Mouse (Mus musculus): ENCODE measurements around the gene Ythdf1.

The Ythdf1 gene

DNA sequence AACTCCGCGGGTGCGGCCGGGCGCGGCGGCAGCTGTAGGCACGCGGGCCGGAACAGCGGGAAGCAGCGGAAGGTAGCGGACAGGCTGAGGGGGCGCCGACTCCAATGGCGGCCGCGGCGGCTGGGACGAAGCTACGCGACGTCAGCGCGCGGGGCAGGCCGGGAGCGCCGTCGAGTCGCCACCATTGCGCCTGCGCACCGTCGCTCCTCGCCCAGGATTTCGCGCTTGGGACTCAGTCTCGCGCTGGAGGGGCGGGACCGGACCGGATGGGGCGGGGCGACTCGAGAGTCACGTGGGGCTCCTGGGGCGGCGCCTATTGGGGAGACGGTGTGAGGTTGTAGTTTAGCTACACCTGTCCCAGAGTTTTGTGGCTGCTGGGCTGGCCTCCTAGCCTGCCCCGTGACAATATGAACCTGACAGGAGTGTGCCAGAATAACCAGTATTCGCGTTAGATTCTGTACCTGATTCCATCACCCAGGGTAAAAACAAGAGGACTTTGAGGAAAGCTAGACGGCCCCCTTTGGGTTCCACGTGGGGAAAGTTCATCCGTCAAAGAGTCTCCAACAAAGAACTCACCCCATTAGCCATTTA lies at the start of gene Ythdf1:
TSS of gene Ythdf1 (minus strand) at position 140 of the 591 bp plus-strand sequence.
- peak; percentile 98 for DNase-seq

DNA sequence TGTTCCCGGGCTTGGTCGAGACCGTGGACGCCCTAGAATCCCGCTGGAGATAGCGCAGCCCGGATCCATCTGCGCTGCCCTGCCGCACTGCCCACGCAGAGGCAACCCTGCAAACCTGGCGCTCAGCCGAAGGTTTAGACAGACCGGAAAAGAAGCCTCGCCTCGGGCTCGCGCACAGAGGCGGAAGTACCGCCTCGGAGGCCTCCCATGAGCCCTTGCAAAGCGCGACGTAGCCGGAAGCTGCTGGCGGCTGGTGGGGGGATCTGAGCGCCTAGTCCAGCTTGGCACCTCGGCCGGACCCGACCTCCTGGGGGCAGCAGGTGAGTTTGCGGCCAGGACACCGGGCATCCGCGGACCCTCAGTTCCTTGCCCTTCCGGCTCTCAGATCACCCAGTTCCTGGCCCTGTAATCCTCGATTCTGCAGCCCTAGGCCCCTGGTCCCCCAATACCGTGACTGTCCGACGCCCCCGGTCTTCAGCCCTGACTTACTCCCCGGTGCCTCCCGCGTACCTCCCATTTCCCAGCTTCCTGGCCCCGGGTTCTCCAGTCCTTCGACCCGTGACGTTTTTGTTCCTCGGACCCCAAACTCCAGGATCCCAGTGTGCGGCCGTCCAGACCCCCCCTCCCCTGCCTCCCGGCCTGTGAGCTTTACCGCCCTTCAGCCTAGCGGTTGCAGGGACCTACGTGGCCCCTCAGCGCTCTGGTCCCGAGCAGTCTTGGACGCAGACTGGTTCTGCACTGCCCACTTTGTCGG lies 46.4 kb upstream of the Ythdf1 start, which contains the start of gene Arfgap1:
TSS of gene Arfgap1 (plus strand) at position 216 of the 754 bp plus-strand sequence.
- peak; percentile 96 for DNase-seq

DNA sequence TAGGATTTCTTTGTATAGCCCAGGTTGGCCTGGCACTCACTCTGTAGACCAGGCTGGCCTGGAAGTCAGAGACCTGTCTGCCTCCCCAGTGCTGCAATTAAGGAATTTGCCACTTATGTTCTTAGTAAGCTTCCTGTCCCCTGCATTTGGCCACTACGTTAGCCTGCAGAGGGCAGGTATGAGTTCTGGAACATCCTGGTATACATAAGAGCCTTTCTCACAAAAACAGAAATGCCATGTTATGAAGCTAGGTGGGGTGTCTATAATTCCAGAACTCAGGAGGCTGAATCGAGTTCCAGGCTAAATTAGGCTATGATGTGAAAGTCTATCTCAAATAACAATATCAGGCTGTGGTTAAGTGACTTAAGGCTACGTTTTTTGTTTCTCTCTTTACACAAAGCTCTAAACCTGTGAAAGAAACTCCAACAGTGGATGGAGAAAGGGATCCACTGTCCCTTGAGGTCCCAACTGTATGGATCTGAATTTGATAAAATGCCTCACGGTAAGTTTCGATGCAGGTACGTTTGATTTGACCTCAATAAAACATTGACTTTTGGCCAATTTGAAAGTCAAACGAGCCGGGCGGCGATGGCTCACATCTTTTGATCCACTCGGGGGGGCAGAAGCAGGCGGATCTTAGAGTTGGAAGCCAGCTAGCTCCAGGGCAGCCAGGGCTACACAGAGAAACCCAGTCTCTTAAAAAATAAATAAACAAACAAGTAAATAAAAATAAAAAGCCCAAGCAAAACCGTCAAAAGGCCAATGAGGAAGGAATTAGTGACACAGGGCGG lies 45.5 kb upstream of the Ythdf1 start:
- DNase-seq, result peak; percentile 49

DNA sequence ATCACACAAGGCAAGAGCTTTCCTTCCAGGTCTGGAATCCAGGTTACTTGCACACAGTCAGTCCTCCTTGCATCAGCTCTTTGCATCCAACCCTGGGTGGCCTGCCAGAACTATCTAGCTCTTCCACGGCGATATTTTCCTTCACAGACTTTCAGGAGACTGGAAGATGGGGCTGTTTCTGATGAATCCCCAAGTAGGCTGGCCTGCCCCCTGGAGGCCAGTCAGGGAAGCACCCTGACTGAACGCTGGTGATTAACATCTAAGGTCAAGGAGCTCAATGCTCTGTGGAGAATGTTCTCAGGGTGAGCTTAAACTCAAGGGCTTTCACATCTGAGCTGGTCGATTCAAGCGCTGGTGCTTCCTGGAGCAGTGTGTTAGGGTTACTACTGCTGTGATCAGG lies 43.2 kb upstream of the Ythdf1 start:
- DNase-seq, result peak; percentile 61

DNA sequence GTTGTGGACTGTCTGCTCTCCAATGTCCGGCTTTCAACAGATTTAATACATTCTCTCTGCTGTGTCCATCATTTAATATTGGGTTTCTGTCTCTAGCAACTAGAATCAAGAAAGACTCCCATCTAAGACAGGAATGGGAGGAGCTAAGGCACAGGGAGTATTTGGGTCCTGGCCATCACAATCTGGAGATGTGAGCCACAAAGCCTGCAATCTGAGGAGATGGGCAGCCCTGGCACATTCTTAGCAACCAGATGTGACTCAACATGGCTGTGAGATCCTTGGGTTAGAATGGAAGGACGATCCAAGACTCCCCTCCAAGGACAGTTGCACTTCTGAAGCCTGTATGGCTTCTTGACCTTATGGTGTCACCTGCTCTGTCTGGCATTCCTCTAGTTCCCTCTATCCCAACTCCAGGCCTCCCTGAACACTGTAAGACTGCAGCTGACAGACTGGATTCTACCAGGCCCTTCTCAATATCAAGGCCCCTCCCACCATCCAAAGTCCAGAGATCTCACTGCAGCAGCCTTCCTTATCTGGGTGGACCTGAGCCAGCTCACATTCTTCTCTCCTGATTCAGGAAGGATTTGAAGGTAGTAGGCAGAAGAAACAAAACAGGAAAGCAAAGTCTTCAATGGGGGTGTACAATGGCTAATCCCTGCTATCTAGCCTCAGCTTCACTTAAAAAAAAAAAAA lies 42.0 kb upstream of the Ythdf1 start:
- no peak for DNase-seq

DNA sequence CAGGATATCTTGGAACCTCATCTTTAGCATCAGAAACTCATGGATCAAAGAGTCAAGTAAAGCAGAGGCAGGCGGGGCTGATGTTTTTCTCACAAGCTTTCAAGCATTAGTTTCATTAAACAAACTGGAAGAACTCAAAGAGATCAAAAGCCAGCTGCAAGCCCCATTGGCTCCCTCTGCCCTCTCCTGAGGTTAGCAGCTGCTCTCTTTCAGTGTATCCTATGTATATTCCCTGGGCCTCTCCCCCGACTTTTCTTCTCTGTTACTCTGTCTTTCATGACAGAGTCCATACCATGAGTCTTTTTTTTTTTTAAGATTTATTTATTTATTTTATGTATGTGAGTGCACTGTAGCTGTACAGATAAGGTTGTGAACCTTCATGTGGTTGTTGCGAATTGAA lies 39.4 kb upstream of the Ythdf1 start:
- no peak for DNase-seq

DNA sequence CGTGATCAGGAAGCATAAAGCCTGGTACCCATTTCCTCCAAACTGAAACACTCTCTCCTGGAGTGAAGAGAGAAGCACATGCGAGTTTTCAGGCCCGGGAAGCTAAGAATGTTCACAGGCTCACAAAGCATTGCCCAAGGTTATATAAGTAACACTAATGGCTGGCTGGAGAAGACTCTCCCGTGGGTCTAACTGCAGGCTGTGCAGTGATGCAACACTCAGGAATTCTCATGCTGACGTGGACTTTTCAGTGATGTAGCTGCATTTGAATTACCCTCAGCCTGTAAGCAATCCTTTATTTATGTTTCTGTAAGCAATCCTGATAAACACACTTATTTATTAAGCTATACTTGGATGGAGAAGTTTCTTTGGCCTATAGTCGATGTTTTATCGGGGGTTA lies 38.9 kb upstream of the Ythdf1 start:
- DNase-seq, result no peak

DNA sequence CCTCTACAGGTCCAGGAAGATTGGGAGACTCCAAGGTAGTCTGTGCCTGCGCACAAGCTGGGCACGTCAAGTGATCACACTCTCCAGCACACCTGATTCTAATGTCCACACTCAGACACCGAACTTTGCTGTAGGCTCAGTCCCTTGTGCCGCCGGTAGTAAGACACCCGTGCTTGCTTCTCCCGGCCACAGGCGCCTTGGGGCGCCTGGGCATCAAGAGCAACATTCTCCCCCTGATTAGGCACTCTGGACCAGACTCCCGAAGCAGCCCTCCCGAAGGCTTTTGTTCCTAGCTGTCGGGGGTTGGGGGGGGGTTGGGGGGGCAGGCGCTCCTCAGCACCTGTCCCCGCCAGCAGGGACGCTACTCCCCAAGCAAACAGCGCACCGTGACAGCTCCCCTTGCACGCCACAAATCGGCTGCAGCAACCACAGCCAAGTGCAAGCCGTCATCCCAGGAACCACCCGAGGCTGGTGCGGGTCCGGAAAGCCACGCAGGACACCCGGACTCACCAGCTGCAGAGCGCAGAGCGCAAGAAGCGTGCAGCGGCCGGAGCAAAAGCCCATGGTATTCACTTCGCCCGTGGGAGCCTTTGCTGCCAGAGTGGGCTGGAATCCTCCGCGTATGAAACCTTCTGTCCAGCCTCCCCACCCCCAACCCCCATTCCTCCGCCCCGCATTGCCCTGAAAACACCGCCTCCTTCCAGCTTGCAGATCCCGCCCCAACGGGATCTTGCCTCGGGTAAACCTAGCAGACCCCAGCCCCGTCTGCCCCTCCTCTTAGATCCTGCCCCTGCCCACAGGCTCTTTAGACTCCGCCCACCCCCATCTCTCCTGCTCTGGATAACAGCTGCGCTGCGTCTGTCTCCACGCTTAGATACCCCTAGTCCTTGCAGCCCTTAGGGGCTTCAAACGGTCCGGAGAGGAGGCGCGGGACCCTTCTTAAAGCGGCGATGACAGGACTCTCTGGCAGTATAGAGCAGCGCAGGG lies 33.6 kb upstream of the Ythdf1 start, which contains the start of gene Nkain4:
TSS of gene Nkain4 (minus strand) at position 639 of the 987 bp plus-strand sequence.
- DNase-seq, result peak; percentile 46

DNA sequence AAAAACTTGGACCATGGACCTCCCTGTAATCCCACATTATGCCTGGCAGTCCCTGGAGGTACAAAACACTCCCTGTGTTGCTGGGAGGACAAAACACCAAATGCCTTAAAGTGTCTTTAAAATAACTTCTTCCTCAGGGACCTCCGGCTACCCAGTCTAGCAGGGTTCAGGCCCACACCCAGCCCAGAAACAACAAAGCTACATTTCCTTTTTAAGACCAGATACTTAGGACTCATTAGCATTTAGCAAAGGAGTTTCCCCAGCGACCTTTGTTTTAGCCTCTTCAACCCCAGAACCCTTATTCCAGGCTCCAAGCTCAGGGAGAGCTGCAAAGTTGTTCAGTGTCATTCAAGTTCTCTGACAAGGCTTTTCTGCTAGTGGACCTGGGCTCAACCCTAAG lies 32.9 kb upstream of the Ythdf1 start:
- no peak for DNase-seq

DNA sequence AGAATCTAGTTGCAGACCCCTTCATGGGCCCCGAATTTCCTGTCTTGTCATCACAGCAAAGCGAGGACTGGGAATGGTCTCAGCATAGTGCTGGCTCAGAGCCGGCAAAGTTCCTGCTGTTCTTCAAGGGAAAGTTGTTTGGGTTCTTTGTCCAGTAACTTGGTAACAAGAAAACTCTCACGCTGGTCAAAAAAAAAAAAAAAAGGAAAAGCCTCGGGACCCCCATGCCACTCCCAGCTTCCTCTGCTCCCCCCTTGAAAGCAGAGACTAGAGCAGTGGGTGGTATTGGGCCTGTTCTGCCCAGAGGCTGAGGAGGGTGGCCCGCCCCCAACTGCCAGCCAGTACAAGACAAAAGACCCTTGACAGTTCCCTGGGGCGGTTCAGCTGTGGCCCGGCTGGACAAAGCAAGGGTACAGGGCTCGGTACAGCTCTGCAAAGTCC lies 32.0 kb upstream of the Ythdf1 start:
- peak; percentile 38 for DNase-seq

DNA sequence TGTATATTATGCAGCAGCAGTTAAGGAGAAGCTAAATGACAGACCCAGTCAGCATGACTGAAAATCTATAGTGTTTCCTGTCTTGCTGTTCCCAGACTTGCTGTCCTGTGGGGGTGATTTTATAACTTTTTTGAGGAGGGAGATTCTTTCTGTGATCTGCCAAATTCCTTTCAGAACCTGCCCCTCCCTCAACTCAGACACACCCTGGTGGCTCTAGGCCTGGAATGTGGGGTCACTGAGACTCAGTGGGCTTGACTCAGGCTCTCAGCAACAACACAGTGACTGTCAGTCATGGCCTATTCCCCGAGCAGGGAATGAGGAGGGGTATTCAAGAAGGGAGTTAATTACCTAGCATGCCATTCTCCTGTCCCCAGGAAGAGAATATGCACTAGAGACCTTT lies 29.2 kb upstream of the Ythdf1 start:
- no peak for DNase-seq

DNA sequence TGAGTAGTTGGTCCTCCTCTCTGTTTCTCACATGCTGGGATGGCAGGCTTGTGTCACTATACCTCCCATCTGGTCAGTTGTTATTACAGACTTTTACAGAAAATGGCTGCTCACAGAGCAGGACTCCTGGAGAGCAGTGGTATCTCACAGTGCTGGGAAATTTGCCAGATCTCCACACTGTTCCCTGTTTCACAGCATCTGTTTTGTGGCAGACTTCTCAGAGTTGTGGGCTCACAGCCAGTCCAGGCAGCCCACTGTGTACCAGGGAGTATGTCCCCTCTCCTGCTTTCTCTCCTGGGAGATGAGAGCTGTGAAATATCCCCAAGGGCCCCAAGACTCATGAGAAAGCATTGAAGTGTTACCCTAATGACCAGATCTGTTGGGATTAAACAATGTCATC lies 21.1 kb upstream of the Ythdf1 start:
- no peak for DNase-seq

DNA sequence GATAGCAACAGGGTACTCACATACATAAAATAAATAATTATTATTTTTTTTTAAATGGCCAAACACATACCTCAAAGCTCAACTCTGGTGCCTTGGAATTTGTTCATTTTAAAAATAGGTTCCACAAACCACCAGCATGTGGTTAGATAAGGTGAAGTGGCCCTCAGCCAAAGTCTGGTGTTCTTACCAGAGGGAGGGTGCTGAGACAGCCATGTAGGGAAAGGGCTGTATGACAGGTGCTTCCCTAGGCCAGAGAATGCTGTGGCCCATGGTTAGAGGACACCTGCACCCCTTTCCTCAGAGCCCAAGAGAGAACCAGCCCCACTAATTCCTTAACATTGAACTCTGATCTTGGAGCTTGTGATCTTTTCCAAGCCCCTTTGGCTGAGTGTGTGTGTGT lies 19.4 kb upstream of the Ythdf1 start:
- DNase-seq, result no peak

DNA sequence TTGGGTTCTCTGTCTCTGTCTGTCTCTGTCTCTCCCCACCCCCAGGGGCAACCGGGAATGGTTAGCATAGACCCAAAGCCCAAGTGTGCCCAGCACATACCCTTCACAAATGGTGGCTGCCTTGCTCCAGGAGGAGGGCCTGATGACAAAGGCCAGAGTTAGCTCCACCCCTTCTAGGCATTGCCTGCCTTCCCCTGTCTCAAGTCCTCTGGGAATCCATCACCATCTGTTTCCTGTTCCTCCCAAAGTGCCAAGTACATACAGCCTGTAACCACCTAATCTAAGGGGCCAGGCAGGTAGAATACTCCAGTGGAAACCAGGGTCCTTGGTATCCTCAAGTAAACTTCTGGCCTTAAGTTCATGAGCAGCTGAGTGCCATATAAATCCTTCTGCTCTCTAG lies 11.7 kb upstream of the Ythdf1 start:
- no peak for DNase-seq

DNA sequence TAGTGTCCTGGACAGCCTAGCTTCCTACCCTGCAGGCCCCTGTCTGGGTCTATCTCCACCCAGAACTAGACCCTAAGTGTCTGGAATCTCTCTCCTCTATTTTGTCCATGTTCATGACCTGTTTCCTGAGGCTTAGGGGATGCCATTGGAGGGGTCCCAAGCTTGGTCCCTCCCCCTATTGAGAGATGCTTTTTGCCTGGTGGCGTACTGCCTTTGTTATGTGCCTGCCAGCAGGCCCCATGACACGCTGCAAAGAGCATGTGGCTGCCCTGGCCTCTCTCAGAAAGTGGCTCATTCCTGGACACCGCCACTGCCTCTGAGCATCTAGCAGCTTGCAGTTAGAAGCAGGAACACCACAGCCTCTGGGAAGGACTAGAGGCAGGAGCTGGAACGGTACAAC lies 8.0 kb upstream of the Ythdf1 start, which contains the start of gene Birc7:
TSS of gene Birc7 (plus strand) at position 301 of the 400 bp plus-strand sequence.
- DNase-seq, result no peak

DNA sequence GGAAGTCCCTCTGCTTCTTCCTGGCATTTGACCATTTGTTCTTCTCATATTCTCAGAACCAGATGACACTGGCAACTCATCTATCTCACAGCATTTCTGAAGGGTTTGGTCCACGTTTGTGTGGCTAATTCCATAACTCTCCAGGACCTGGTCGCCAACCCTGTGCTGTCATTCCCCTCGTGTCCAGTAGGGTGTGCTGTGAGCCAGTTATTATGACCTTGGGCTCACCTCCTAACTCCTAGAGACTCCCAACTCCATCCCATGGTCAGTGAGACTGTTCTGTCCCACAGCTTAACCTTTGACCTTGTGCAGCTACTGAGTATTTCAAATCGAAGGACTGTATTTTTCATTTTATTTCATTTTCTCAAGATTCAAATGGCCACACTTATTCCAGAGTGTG lies 4.4 kb upstream of the Ythdf1 start:
- DNase-seq, result peak; percentile 58

DNA sequence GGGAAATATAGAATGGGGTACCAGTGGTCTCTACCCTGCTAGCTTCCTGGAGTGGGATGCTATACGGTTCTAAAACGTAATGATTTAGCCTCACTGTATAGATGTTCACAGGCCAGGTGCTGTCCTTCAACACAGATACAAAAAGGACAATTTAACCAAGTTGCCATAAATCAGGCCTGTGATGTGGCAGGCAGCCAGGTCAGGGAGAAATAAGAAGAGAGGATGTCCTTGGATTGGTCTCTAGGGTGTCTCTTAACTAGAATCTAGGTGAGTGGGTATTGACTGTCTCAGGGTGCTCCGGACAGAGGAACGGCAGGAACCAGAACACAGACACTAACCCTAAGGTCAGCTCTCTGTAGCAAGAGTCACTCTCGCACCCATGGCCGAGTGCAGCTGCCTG lies 2.0 kb upstream of the Ythdf1 start:
- no peak for DNase-seq

DNA sequence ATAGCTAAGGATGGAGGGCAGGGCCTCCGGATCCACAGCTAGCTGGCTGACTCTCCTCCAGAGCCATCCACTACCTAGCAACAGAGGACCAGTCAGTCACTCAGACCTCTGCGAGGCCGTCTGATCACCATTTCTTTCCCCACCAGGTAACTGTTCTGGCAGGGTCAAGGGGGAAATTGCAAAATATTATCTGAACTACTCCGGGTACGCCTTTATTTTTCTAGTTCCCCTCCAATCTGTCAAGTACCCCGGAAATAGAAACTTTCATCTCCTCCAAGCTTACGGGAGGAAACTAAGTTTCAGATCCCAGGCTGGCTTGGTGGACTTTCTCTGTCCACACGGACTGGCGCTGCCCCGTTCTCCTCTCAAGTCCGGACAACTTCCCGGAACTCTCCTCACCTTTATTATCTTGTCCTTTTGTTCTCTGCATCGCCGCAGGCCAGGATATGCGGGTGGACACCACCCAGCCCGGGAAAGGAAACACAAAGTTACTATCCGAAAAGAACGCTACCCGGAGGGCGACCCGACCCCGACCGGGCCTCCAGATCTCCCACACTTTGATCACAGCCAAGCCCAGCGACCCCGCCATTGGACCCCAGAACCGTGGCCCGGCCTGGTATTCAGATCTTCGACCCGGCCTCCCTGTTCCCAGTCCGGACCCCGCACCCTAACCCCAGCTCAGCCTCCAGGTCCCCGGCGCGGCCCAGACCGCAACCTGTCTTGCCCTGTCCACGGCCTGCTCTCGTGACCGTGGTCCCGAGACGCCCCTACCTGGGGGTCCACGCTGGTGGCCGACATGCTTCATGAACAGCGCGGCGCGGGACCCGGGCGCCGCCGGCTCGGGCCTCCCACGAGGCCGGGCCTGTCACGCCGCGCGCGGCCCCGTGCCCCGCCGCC lies 588 bp downstream of the Ythdf1 start:
- DNase-seq, result peak; percentile 24

DNA sequence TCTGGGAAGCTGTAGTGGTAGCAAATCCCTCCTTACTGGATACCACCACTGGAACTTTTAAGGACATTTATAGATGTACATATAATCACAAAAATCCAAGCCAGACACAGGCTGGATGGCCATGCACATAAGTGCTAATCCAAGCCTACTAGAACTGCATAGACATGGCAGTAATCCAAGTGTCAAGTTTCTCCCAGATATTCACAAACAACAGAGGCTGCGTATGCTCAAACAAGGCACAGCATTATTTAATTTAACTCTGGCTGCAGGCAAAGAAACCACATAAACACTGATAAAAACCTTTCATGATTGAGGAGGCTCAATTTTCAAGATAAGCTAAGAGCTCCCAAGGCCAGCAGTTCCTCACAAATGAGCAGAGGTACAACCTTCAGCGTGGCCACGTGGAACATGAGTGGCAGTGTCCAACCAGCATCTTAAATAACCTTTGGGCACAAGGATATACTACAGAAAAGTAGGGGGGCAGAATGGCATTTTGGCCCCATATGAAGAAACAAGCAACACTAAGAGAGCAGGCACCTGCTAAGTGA lies 4.8 kb downstream of the Ythdf1 start:
- no peak for DNase-seq

DNA sequence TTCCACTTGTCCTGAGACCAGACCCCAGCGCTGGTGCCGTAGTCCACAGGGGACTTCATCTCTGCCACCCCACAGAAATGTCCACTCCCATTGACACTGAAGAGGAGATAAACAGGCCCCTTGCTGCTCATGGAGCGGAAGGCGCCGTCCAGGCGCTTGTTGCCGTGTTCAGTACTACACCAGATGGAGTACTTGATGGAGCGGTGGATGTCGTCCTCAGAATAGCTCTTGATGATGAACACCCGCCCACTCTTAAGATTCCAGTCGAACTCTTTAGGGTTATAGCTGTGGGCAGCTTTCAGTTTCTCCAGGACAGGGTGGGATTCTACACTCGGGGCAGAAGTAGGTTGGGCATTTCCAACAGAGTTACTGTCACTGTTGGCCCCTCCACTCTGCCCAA lies 9.8 kb downstream of the Ythdf1 start:
- DNase-seq, result peak; percentile 42

Data from right cerebral cortex, adult 18-20 months (tissue).